Mouse (Mus musculus) kidney, adult 2 months (tissue): ENCODE data around the gene Tmem183a.

Experiments
- CTCF ChIP-seq: fragments of 200-500 bp; conservative IDR thresholded peaks from 2 replicates; pipeline ENCODE4 v1.5.1; 2011; ENCODE audit warnings: low read depth, mild to moderate bottlenecking, control low read depth, low read length, moderate library complexity, mixed read lengths; ENCODE audit not compliant: insufficient read depth, insufficient read length
- POLR2A ChIP-seq: fragments of 200-500 bp; IDR thresholded peaks from one replicate; pipeline ENCODE4 v1.6.1; 2011; ENCODE audit warnings: low read depth, low read length, control low read depth

GRCm38 (mm10) chr1:134381795-134382625 is 20.2 kb upstream of the Tmem183a start:
- TF ChIP-seq CTCF (no peak), POLR2A (no peak)
